Mouse (Mus musculus) forebrain, embryonic 15.5 days (tissue): ENCODE data around the gene Cd101. TPM values are rescaled to one million over a fixed set of nuclear protein-coding genes. Genes with fewer than 3 reads are reported as not detected.

Experiments used
- ATAC-seq: fragments of 200-750 bp; cut with Nextera tagmentation; replicated peaks from 2 replicates; pipeline ENCODE4 v1.8.0; 2017; ENCODE audit warnings: mild to moderate bottlenecking, moderate TSS enrichment, moderate library complexity
- H3K27ac ChIP-seq: fragments of 300-500 bp; sonication (generic); replicated peaks from 2 replicates; pipeline ENCODE4 v1.5.1; 2015; ENCODE audit warnings: mild to moderate bottlenecking, inconsistent platforms
- H3K27me3 ChIP-seq: fragments of 300-500 bp; sonication (generic); 2 replicates; pipeline ENCODE4 v1.6.1; 2015; ENCODE audit warnings: inconsistent platforms
- H3K36me3 ChIP-seq: fragments of 300-500 bp; sonication (generic); 2 replicates; pipeline ENCODE4 v1.6.1; 2015; ENCODE audit warnings: mild to moderate bottlenecking, inconsistent platforms
- H3K4me1 ChIP-seq: fragments of 300-500 bp; sonication (generic); 2 replicates; pipeline ENCODE4 v1.6.1; 2015; ENCODE audit warnings: inconsistent platforms
- H3K4me2 ChIP-seq: fragments of 300-500 bp; sonication (generic); replicated peaks from 2 replicates; pipeline ENCODE4 v1.6.1; 2015; ENCODE audit warnings: mild to moderate bottlenecking, inconsistent platforms
- H3K4me3 ChIP-seq: fragments of 300-500 bp; sonication (generic); 2 replicates; pipeline ENCODE4 v1.5.1; 2015; ENCODE audit warnings: mild to moderate bottlenecking, inconsistent platforms
- H3K9ac ChIP-seq: fragments of 300-500 bp; sonication (generic); replicated peaks from 2 replicates; pipeline ENCODE4 v1.6.1; 2015; ENCODE audit warnings: mild to moderate bottlenecking, inconsistent platforms
- H3K9me3 ChIP-seq: fragments of 300-500 bp; sonication (generic); 2 replicates; pipeline ENCODE4 v1.6.1; 2016; ENCODE audit warnings: inconsistent platforms
- WGBS: fragments of 180-500 bp; shearing (Covaris S2); methylation state at CpG from one replicate; pipeline ENCODE4 v1.1.7; 2015; ENCODE audit warnings: mixed read lengths; 5-methylcytosine and 5-hydroxymethylcytosine counted together
- polyA plus RNA-seq: library from polyadenylated mRNA; unstranded; fragments of >200 nt; fragmentation: Nextera tagmentation; extraction: Ambion mirVana; gene quantifications from 2 replicates; pipeline ENCODE4 v1.2.1, GENCODE M21; 2015

Gene Cd101
- polyA plus RNA-seq, 1 experiment from 2014 or later, result 0.05 TPM

GRCm38 (mm10) chr3:101036001-101036400 lies 6.6 kb upstream of the Cd101 start:
- H3K4me1 ChIP-seq, result no peaks in the 10 kb centered on the region
- no peak for ATAC-seq
- H3K4me3 ChIP-seq, result no peak overlapping the region
- H3K4me2 ChIP-seq, result no peak overlapping the region
- no peak overlapping the region for H3K27ac ChIP-seq
- H3K9ac ChIP-seq, result no peak overlapping the region
- no peaks in the 10 kb centered on the region for H3K36me3 ChIP-seq
- WGBS, result 92% methylated on average over 2 of the region's 2 CpGs
- H3K9me3 ChIP-seq, result no peaks in the 10 kb centered on the region
- no peaks in the 10 kb centered on the region for H3K27me3 ChIP-seq

GRCm38 (mm10) chr3:101034509-101034908 lies 5.2 kb upstream of the Cd101 start:
- Histone ChIP-seq H3K27me3 (no peaks in the 10 kb centered on the region), H3K9me3 (no peaks in the 10 kb centered on the region), H3K9ac (no peak overlapping the region), H3K4me3 (no peak overlapping the region), H3K36me3 (no peaks in the 10 kb centered on the region), H3K4me1 (no peaks in the 10 kb centered on the region), H3K4me2 (no peak overlapping the region), H3K27ac (no peak overlapping the region)
- no peak for ATAC-seq
- WGBS, result 88% methylated on average over 9 of the region's 9 CpGs

- 74% methylated on average over 4 of the region's 4 CpGs for WGBS
- Histone ChIP-seq H3K36me3 (no peaks in the 10 kb centered on the region), H3K27ac (no peak overlapping the region), H3K9me3 (no peaks in the 10 kb centered on the region), H3K4me2 (no peak overlapping the region), H3K4me3 (no peak overlapping the region), H3K4me1 (no peaks in the 10 kb centered on the region), H3K27me3 (no peaks in the 10 kb centered on the region), H3K9ac (no peak overlapping the region)
- ATAC-seq, result no peak
Measured at GRCm38 (mm10) chr3:101033644-101034043, 4.3 kb upstream of the Cd101 start.

GRCm38 (mm10) chr3:101031456-101032142 lies 2.2 kb upstream of the Cd101 start:
- Histone ChIP-seq H3K36me3 (no peaks in the 10 kb centered on the region), H3K27ac (no peak overlapping the region), H3K4me3 (no peak overlapping the region), H3K9me3 (no peaks in the 10 kb centered on the region), H3K4me2 (no peak overlapping the region), H3K9ac (no peak overlapping the region), H3K27me3 (no peaks in the 10 kb centered on the region), H3K4me1 (no peaks in the 10 kb centered on the region)
- no peak for ATAC-seq
- WGBS, result 74% methylated on average over 7 of the region's 7 CpGs

GRCm38 (mm10) chr3:101030630-101031029 lies 1.3 kb upstream of the Cd101 start:
- Histone ChIP-seq H3K4me3 (no peak overlapping the region), H3K9me3 (no peaks in the 10 kb centered on the region), H3K4me2 (no peak overlapping the region), H3K36me3 (no peaks in the 10 kb centered on the region), H3K4me1 (no peaks in the 10 kb centered on the region), H3K27ac (no peak overlapping the region), H3K9ac (no peak overlapping the region), H3K27me3 (no peaks in the 10 kb centered on the region)
- 100% methylated on average over 1 of the region's 1 CpGs for WGBS
- ATAC-seq, result no peak

GRCm38 (mm10) chr3:101026741-101027140 lies 2.6 kb downstream of the Cd101 start:
- WGBS, result 77% methylated on average over 1 of the region's 1 CpGs
- no peak overlapping the region for H3K4me2 ChIP-seq
- no peaks in the 10 kb centered on the region for H3K9me3 ChIP-seq
- no peak for ATAC-seq
- H3K4me3 ChIP-seq, result no peak overlapping the region
- H3K9ac ChIP-seq, result no peak overlapping the region
- H3K27me3 ChIP-seq, result no peaks in the 10 kb centered on the region
- no peak overlapping the region for H3K27ac ChIP-seq
- no peaks in the 10 kb centered on the region for H3K36me3 ChIP-seq
- H3K4me1 ChIP-seq, result no peaks in the 10 kb centered on the region

- no peak overlapping the region for H3K4me3 ChIP-seq
- 89% methylated on average over 6 of the region's 6 CpGs for WGBS
- H3K4me1 ChIP-seq, result no peaks in the 10 kb centered on the region
- no peak for ATAC-seq
- H3K9me3 ChIP-seq, result no peaks in the 10 kb centered on the region
- no peak overlapping the region for H3K4me2 ChIP-seq
- no peaks in the 10 kb centered on the region for H3K36me3 ChIP-seq
- H3K9ac ChIP-seq, result no peak overlapping the region
- H3K27me3 ChIP-seq, result no peaks in the 10 kb centered on the region
- no peak overlapping the region for H3K27ac ChIP-seq
Measured at GRCm38 (mm10) chr3:101022967-101023366, 6.4 kb downstream of the Cd101 start.

- H3K9ac ChIP-seq, result no peak overlapping the region
- H3K27ac ChIP-seq, result no peak overlapping the region
- H3K27me3 ChIP-seq, result no peaks in the 10 kb centered on the region
- no peak overlapping the region for H3K4me2 ChIP-seq
- H3K36me3 ChIP-seq, result no peaks in the 10 kb centered on the region
- no peak for ATAC-seq
- WGBS, result 82% methylated on average over 8 of the region's 8 CpGs
- H3K9me3 ChIP-seq, result no peaks in the 10 kb centered on the region
- no peak overlapping the region for H3K4me3 ChIP-seq
- H3K4me1 ChIP-seq, result no peaks in the 10 kb centered on the region
Measured at GRCm38 (mm10) chr3:101021481-101022051, 7.8 kb downstream of the Cd101 start.

- H3K4me2 ChIP-seq, result no peak overlapping the region
- no peak overlapping the region for H3K27ac ChIP-seq
- H3K36me3 ChIP-seq, result no peaks in the 10 kb centered on the region
- no peak overlapping the region for H3K4me3 ChIP-seq
- no peaks in the 10 kb centered on the region for H3K27me3 ChIP-seq
- WGBS, result 88% methylated on average over 5 of the region's 5 CpGs
- no peak overlapping the region for H3K9ac ChIP-seq
- H3K9me3 ChIP-seq, result no peaks in the 10 kb centered on the region
- no peak for ATAC-seq
- no peaks in the 10 kb centered on the region for H3K4me1 ChIP-seq
Measured at GRCm38 (mm10) chr3:101021073-101021472, 8.3 kb downstream of the Cd101 start.

- Histone ChIP-seq H3K27me3 (no peaks in the 10 kb centered on the region), H3K9ac (no peak overlapping the region), H3K4me2 (no peak overlapping the region), H3K4me3 (no peak overlapping the region), H3K4me1 (peaks cover 14% of the 10 kb centered on the region), H3K36me3 (no peaks in the 10 kb centered on the region), H3K27ac (no peak overlapping the region), H3K9me3 (no peaks in the 10 kb centered on the region)
- WGBS, result 90% methylated on average over 6 of the region's 6 CpGs
- no peak for ATAC-seq
Measured at GRCm38 (mm10) chr3:101018494-101018893, 10.9 kb downstream of the Cd101 start.

GRCm38 (mm10) chr3:101016050-101016449 lies 13.3 kb downstream of the Cd101 start:
- Histone ChIP-seq H3K4me1 (peaks cover 20% of the 10 kb centered on the region), H3K4me2 (no peak overlapping the region), H3K27ac (no peak overlapping the region), H3K36me3 (no peaks in the 10 kb centered on the region), H3K9ac (no peak overlapping the region), H3K27me3 (no peaks in the 10 kb centered on the region), H3K9me3 (no peaks in the 10 kb centered on the region), H3K4me3 (no peak overlapping the region)
- no peak for ATAC-seq
- WGBS, result 95% methylated on average over 7 of the region's 7 CpGs

- Histone ChIP-seq H3K27ac (no peak overlapping the region), H3K4me1 (peaks cover 20% of the 10 kb centered on the region), H3K4me2 (no peak overlapping the region), H3K9ac (no peak overlapping the region), H3K36me3 (no peaks in the 10 kb centered on the region), H3K9me3 (no peaks in the 10 kb centered on the region), H3K4me3 (no peak overlapping the region), H3K27me3 (no peaks in the 10 kb centered on the region)
- no peak for ATAC-seq
- WGBS, result 27% methylated on average over 4 of the region's 4 CpGs
Measured at GRCm38 (mm10) chr3:101015254-101015653, 14.1 kb downstream of the Cd101 start.

GRCm38 (mm10) chr3:101013536-101013935 lies 15.8 kb downstream of the Cd101 start:
- WGBS, result 73% methylated on average over 3 of the region's 3 CpGs
- no peaks in the 10 kb centered on the region for H3K27me3 ChIP-seq
- ATAC-seq, result no peak
- H3K36me3 ChIP-seq, result no peaks in the 10 kb centered on the region
- no peak overlapping the region for H3K9ac ChIP-seq
- H3K4me2 ChIP-seq, result no peak overlapping the region
- peaks cover 20% of the 10 kb centered on the region for H3K4me1 ChIP-seq
- no peak overlapping the region for H3K4me3 ChIP-seq
- no peak overlapping the region for H3K27ac ChIP-seq
- no peaks in the 10 kb centered on the region for H3K9me3 ChIP-seq
